Mouse (Mus musculus) layer of hippocampus, adult 2 months (tissue): ENCODE data around the gene Sec14l1. TPM values are rescaled to one million over a fixed set of nuclear protein-coding genes. Genes with fewer than 3 reads are reported as not detected.

Source experiments
- DNase-seq, 2 experiments: peaks; one replicate each; pipeline ENCODE4 v3.0.0; 2022; ENCODE audit warnings: low spot score in 2 of 2
- H3K27ac ChIP-seq: fragments of 200-600 bp; 2 replicates; pipeline ENCODE4 v1.8.1; 2022
- H3K4me3 ChIP-seq: fragments of 200-600 bp; 2 replicates; pipeline ENCODE4 v1.8.1; 2022; ENCODE audit warnings: mild to moderate bottlenecking
- CTCF ChIP-seq: fragments of 200-600 bp; conservative IDR thresholded peaks from 2 replicates; pipeline ENCODE4 v1.8.1; 2022; ENCODE audit warnings: antibody characterized with exemption, mild to moderate bottlenecking, moderate library complexity
- total RNA-seq, 2 experiments: library from RNA; stranded (reverse); gene quantifications; 2 replicates each; pipeline ENCODE4 v1.2.3; 2021

Gene Sec14l1
- total RNA-seq, 2 experiments from 2014 or later, result 226 to 239 TPM

DNA sequence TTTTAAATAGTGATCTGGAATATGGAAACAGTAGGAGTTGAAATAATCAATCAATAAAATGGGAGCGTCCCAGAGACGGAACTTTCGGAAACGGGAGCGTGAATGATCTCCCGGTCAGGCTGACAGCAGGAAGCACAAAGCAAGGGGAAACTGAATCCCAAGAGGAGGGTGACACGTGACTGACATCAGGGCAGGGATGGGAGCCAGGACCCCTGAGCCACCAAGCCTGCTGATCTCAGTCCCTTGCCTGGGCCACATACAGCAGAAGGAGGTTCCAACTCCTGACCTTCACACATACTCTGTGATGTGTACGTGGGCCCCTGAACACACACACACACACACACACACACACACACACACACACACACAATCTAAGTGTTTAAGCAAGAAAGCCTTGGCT, 46.6 kb downstream of the Sec14l1 start:
- no peak overlapping the region for H3K4me3 ChIP-seq
- H3K27ac ChIP-seq, result no peak overlapping the region
- DNase-seq, result no peak
- TF ChIP-seq CTCF, result no peak

DNA sequence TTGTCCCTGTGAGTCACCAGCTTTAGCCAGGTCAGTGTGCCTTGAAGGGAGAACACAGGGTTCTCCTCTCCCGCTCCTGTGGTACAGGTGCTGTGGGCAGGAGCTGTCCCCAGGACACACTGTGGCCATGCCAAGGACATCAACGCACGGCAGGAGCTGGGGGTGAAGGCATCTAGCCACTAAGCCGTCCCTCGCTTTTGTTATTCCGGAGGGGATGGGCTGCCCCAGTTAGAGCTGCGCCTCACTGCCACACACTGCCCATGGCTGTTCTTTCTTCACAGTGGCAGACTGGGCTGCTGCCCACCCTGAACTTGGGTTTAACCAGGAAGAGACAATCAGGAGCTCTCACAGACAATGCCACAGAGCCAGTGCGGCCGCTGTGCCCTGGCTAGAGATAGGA, 48.1 kb downstream of the Sec14l1 start:
- no peak overlapping the region for H3K27ac ChIP-seq
- no peak for DNase-seq

DNA sequence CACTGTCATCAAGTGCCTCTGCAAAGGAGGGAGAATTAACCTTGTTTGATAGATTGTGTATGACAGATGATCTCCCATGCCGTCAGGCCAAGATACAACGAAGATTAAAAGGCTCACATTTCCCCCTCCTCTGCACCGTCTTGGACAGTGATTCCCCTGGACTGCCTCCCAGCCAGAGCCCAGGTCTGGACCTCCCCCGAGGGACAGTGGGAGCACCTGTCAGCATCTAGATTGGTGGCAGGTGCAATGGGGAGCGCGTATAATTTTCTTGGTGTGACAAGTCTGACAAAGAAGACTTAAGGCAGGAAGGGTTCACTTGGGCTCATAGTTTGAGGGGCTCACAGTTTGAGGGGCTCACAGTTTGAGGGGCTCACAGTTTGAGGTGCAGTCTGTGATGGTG, 48.8 kb downstream of the Sec14l1 start:
- no peak for TF ChIP-seq CTCF
- Histone ChIP-seq H3K27ac (no peak overlapping the region), H3K4me3 (no peak overlapping the region)
- no peak for DNase-seq

More for the DNA sequence above, 48.1 kb downstream of the Sec14l1 start:
- H3K4me3 ChIP-seq, result no peak overlapping the region
- TF ChIP-seq CTCF, result no peak

DNA sequence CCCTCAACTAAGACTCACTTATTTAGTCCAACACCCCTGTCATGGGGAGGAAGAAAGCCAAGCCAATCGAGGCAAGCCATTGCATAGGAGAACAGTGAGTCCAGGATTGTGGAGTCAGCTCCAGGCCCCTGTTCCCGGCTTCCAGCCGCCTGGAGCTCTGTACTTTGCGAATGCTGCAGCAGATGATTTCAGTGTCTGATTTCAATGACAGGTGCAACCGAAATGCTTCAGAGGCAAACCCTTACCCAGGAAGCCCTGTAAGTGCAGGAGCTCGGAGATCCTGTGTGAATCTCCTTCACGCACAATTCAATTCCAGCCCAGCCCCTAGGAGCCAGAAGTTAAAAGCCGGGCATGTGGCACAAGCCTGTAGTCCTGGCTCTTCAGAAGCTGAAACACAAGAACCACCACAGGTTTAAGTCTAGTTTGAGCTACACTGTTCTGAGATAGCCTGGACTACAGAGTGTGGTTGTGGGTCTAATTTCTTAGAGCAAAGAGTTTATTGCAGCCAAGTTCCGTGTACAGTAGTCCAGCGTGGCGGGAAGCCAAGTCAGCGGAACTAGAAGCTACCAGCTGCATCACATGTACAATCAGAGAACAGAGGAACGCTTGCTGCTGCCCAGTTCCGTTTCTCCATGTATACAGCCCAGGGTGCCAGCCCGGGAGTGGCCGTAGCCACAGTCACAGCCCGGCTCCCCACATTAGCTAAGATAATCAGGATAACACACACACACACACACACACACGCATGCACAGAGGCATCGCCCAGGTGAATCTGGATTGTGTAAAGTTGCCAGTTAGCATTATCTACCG, 53.5 kb downstream of the Sec14l1 start:
- H3K4me3 ChIP-seq, result no peak overlapping the region
- no peak for TF ChIP-seq CTCF
- DNase-seq, result no peak
- H3K27ac ChIP-seq, result peak overlapping the region; percentile 56

GRCm38 (mm10) chr11:117169088-117169635, 54.2 kb downstream of the Sec14l1 start:
- Histone ChIP-seq H3K27ac (peak overlapping the region; percentile 56), H3K4me3 (no peak overlapping the region)
- DNase-seq, result no peak
- TF ChIP-seq CTCF, result no peak

GRCm38 (mm10) chr11:117169801-117170565, 55.0 kb downstream of the Sec14l1 start:
- peak in 1 of 2 experiments; percentile 69 for DNase-seq

GRCm38 (mm10) chr11:117174098-117174892, 59.3 kb downstream of the Sec14l1 start:
- no peak for DNase-seq
- peak overlapping the region; percentile 13; the same call in 1 of the 2 replicates for H3K4me3 ChIP-seq
- TF ChIP-seq CTCF, result no peak
- H3K27ac ChIP-seq, result peak overlapping the region; percentile 81

More at GRCm38 (mm10) chr11:117169801-117170565, 55.0 kb downstream of the Sec14l1 start:
- no peak for TF ChIP-seq CTCF
- Histone ChIP-seq H3K27ac (peak overlapping the region; percentile 82), H3K4me3 (no peak overlapping the region)

DNA sequence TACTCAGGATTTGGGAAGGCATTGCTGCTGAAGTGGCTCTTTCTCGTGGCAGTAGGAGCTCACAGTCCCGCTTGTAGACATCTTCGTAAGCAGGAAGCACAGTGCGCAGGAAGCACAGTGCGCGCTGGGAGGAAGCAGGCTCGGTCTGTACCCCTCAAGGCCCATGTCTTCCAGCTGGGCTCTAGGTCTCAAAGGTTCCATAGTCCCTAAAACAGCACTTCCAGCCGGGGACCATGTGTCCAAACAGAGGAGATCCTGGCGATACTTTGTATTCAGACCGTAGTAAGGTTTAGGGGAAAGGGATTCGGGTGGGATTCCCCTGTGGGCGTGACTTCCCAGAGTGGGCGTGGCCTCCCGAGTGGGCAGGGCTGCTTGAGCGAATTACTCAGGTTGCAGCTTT, 60.0 kb downstream of the Sec14l1 start:
- Histone ChIP-seq H3K4me3 (peak overlapping the region; percentile 13; the same call in 1 of the 2 replicates), H3K27ac (peak overlapping the region; percentile 81)
- DNase-seq, result no peak
- no peak for TF ChIP-seq CTCF

DNA sequence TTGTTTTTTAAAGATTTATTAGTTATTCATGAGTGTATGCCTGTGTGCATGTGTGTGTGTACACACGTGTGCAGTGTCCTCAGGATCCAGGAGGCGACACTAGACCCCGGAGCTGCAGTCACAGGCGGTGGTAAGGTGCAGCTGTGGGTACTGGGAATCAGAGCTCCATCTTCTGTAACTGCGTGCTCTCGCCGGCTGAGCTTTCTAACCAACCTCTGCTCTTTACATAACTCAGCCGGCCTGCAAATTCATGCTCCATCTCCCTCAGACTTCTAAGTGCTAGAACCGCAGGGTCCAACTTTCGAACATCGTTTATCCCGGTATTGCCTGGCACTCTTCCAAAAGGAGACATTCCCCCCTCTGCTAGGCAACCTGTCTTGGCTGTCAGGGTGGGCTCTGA, 60.5 kb downstream of the Sec14l1 start:
- peak overlapping the region; percentile 81 for H3K27ac ChIP-seq
- TF ChIP-seq CTCF, result no peak
- DNase-seq, result no peak
- H3K4me3 ChIP-seq, result no peak overlapping the region

DNA sequence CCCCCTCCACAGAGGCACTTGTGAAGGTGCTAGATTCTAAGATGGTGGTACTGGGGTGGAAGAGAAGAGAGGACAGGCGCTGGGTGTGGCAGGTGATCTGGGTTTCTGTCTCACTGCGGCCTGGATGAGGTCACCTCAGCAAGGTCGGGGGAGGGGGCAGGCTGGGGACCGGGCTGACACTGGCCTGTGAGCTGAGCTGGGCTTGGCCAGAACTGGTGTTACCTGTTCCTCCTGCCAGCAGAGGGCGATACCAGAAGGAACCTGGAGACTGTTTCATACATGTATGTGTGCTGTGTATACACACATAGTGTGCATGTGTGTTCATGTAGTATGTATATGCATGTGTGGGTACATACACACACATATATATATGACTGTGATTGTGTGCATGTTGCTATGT, 61.3 kb downstream of the Sec14l1 start:
- Histone ChIP-seq H3K4me3 (no peak overlapping the region), H3K27ac (peak overlapping the region; percentile 81; the same call in 1 of the 2 replicates)
- peak in 1 of 2 experiments; percentile 25 for DNase-seq
- peak; percentile 76 for TF ChIP-seq CTCF

GRCm38 (mm10) chr11:117176900-117177299, 61.9 kb downstream of the Sec14l1 start:
- DNase-seq, result no peak
- H3K27ac ChIP-seq, result no peak overlapping the region
- no peak for TF ChIP-seq CTCF
- H3K4me3 ChIP-seq, result no peak overlapping the region

DNA sequence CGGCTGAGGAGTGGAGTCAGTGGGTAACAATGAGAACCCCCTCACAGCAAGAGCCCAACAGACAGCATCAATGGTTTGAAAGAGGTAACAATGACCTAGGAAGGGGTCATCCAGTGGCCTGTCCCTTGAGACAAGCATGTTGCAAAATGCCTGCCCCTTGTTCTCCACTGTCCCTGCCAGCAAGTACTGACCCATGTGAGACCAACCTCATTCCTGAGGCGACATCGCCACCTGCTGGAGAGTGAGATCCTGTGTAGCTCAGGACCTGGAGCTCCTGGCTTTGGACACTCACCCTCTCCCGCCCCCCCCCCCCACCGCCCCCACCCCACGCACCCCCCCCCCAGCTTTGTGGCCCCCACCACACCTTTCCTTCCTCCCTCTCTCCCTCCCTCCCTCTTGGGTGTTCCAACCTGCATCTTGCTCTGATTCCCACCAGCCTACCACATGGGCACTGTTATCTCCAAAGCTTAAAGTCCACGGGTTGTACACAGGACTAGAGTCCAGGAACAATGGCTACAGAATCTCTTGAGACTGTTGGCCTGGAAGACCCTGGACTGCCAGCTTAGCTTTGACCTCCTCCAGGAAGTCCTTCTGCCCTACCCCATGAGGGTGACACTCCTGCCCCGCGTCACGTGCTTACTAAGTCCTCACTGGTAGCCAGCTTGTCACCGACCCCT, 62.5 kb downstream of the Sec14l1 start:
- peak; percentile 73 for TF ChIP-seq CTCF
- H3K4me3 ChIP-seq, result no peak overlapping the region
- DNase-seq, result peak; percentile 88 to 93
- H3K27ac ChIP-seq, result no peak overlapping the region
